Mouse (Mus musculus): ENCODE results near the gene Crk.
"Not testable (repeated sequence)": the region's sequence is repeated elsewhere in the genome, so short reads cannot be mapped to it uniquely, and the experiment has no call there.

The Crk gene

DNA sequence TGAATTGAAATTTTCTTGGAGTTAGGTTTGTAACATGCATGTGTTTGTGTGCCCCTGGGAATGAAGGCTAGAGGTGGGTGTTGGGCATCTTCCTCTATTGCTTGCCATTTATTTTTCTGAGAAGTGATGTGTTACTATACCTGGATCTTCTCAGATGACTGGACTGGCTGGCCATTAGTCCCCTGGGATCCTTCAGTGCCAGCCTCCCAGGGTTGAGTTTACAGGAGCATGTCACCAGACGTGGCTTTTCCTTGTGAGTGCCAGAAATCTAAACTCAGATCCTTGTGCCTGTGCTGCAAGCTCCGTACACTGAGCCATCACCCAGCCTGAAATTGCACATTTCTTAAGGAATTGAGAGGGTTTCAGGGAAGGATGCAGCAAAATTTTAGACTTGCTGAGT lies 5.9 kb downstream of the Crk start:
- in situ Hi-C loops (cut with MseI, MboI), result no loop called here

DNA sequence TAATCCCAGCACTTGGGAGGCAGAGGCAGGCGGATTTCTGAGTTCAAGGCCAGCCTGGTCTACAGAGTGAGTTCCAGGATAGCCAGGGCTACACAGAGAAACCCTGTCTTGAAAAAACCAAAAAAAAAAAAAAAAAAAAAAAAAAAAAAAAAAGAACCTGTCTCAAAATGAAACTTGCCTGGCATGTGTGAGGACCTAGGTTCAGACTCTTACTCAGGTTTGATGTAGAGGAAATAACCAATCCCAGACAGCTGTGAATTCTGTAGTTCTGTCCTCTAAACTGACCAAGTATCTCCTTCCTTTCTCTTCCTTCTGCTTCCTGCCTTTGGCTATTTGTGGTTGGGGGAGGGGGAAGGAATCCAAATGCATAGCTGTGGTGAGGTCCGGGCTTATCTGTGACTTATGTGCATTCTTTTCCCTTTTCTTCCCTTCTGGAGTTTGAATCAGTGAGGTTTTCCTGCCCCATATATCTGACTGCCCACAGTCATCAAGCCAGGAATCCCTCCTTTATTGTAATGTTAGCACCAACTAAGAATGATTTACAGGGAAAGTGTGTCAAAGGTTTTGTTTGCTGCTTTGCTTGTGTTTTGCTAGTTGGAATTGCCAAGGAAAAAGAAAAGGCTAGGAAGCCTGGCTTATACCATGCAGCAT lies 8.4 kb downstream of the Crk start:
- in situ Hi-C loops (cut with MseI, MboI), result no loop called here

GRCm38 (mm10) chr11:75688132-75688531 lies 9.1 kb downstream of the Crk start:
- in situ Hi-C loops (cut with MseI, MboI), result no loop called here

- in situ Hi-C loops (cut with MseI, MboI), result no loop called here
Observed at GRCm38 (mm10) chr11:75689977-75690376, 10.9 kb downstream of the Crk start.

- in situ Hi-C loops (cut with MseI, MboI), result no loop called here
Observed at GRCm38 (mm10) chr11:75691047-75691446, 12.0 kb downstream of the Crk start.

GRCm38 (mm10) chr11:75693570-75693969 lies 14.5 kb downstream of the Crk start:
- in situ Hi-C loops (cut with MseI, MboI), result no loop called here

DNA sequence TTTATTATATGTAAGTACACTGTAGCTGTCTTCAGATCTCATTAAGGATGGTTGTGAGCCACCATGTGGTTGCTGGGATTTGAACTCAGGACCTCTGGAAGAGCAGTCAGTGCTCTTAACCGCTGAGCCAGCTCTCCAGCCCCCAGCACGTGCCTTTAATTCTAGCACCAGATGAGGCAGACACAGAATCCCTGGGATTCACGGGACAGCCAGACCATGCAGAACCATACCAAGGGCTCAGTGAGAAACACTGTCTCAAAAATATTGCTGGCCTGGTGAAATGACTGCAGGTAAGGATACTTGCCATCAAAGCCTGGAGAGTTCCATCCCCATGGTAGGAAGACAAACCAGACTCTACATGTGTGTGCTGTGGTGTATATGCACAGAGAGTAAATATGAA lies 18.4 kb downstream of the Crk start:
- in situ Hi-C loops (cut with MseI, MboI), result not testable (repeated sequence)

GRCm38 (mm10) chr11:75700557-75700956 lies 21.5 kb downstream of the Crk start:
- in situ Hi-C loops (cut with MseI, MboI), result no loop called here

GRCm38 (mm10) chr11:75702761-75703160 lies 23.7 kb downstream of the Crk start:
- in situ Hi-C loops (cut with MseI, MboI), result no loop called here

- in situ Hi-C loops (cut with MseI, MboI), result no loop called here
Observed at GRCm38 (mm10) chr11:75703748-75704147, 24.7 kb downstream of the Crk start.

GRCm38 (mm10) chr11:75713949-75714348 lies 34.9 kb downstream of the Crk start:
- in situ Hi-C loops (cut with MseI, MboI), result loop anchor here in 1 of 2 experiments (10.0 kb wide), 1 partner anchor 191 kb away; no protein-coding TSS in a partner anchor

- in situ Hi-C loops (cut with MseI, MboI), result loop anchor here in 1 of 2 experiments (10.0 kb wide), 1 partner anchor 189 kb away; no protein-coding TSS in a partner anchor
Observed at GRCm38 (mm10) chr11:75715556-75715955, 36.5 kb downstream of the Crk start.

DNA sequence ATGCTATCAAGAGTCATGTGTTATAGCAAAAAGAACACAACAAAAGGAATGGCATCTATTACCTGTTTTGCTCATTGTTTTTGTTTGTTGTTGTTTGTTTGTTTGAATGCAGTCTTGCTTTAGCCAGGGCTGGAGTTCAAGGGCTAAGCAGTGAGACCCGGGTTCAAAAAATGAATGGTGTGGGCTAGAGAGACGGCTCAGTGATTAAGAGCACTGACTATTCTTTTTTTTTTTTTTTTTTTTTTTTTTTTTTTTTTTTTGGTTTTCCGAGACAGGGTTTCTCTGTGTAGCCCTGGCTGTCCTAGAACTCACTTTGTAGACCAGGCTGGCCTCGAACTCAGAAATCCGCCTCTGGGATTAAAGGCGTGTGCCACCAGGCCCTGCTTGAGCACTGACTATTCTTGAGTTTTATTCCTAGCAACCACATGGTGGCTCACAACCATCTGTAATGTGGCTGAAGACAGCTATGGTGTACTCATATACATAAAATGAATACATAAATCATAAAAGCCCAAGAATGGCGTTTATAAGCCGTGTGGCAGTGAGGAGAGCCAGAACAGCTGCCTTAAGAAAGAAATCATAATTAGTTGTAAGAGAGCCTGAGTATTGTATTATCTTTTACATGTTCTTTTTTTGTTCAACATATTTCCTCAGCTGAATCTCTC lies 37.7 kb downstream of the Crk start:
- in situ Hi-C loops (cut with MseI, MboI), result loop anchor here in 1 of 2 experiments (10.0 kb wide), 1 partner anchor 188 kb away; no protein-coding TSS in a partner anchor

GRCm38 (mm10) chr11:75722339-75722738 lies 43.3 kb downstream of the Crk start:
- in situ Hi-C loops (cut with MseI, MboI), result no loop called here

DNA sequence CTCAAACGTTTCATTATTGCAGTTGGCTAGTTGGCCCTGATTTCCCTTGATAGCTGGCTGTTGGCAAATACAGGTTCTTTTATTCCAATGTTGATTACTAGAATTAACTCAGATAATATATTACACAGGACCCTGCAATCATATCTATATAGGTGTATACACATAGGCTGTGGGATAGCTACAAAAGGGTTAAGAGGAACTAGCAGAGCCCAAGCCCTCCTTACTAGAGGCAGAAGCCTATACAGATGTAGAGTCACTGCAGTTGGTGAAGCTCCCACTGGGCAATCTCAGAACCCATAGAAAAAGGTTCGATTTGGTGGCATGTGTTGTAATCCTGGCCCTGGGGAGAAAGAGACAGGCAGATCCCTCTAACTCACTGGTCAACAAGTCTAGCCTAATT lies 48.1 kb downstream of the Crk start:
- in situ Hi-C loops (cut with MseI, MboI), result no loop called here

DNA sequence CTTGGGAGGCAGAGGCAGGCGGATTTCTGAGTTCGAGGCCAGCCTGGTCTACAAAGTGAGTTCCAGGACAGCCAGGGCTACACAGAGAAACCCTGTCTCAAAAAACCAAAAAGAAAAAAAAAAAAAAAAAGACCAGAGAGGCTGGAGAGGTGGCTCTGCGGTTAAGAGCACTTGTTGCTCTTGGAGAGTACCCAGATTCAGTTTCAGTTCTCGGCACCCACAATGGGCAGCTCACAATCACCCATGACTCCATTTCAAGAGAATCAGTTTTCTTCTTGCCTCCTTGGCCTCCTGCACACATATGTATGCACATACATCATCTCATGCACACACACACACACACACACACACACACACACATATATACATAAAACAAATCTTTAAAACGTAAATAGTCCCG lies 48.6 kb downstream of the Crk start:
- in situ Hi-C loops (cut with MseI, MboI), result not testable (repeated sequence)

DNA sequence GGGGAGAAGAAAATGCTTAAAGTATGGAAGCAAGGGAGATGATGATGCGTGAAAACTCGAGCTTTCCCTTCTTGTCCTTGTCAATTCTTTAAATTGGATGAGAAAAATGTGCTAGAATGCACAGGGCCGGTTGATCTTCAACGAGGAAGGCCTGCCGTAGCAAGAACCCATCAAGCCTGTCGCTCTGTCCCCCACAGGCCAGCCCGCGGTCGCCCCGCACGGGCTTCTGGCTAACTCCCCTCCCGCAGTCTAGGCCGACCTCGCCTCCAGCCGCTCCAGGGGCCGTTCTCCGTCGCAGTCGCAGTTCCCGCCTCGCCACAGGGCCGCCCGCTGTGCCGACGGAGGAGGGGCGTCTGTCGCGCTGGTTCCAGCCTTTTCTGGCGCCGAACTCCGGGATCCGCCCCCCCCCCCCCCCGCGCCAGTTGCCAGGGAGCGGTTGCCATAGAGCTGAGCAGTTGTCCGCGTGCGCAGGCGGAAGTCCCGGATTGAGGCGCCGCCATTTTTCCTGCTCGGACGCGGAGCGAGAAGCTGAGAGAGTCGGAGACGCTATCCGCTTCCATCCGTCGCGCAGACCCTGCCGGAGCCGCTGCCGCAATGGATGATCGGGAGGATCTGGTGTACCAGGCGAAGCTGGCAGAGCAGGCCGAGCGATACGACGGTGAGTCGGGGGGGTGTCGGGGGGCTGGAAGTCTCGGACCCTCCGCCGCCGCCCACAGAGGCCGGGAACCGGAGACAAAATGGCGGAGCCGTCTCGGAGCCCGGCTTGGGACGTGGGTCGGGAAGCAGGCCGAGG lies 53.6 kb downstream of the Crk start, which contains the start of gene Ywhae:
Ywhae (plus strand) TSS at position 436 of the 793 bp plus-strand sequence.
- in situ Hi-C loops (cut with MseI, MboI), result no loop called here

GRCm38 (mm10) chr11:75733227-75733940 lies 54.3 kb downstream of the Crk start:
- in situ Hi-C loops (cut with MseI, MboI), result no loop called here

DNA sequence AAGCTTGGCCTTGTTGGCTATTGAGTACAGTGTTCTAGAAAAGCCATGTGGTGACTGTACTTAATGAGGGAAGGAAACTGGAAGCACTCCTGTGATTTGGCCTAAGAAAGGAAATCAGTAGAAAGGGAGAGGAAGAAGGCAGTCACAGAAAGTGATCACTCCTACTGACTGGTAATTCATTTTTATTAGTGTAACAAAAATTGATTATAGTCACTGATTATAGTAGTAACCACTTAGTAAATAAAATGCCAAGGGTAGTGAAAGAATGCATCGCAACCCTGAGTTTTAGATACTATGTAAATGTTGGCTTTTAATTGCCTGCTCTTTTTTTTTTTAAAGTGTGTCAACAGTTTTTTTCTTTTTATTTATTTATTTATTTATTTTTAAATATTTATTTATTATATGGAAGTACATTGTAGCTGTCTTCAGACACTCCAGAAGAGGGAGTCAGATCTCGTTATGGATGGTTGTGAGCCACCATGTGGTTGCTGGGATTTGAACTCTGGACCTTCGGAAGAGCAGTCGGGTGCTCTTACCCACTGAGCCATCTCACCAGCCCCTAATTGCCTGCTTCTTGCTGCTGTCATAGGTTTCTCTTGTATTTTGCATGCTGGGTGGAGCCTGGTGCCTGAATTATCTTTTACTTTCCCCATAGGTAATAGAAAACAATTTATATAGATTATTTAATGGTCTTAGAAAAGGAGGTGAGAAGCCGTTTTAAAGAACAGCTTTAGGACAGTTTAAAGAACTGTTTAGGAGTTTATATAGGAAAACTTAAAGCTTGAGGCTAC lies 56.6 kb downstream of the Crk start:
- in situ Hi-C loops (cut with MseI, MboI), result no loop called here

DNA sequence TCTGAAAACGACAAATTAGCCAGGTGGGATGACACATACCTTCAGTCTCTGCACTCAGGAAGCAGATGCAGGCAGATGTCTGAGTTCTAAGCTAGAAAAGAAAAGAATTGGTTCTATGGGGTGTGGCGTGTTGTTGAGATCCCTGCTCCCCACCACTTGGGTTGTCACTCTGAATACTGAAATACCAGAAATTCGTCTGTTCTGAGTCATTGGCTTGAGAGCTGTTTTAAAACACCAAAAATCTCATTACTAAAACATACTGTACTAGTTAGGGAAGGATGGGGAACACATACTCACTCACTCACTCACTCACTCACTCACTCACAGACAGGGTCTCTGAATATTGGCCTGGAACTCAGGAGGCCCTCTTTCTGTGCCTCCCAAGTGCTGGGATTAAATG lies 57.9 kb downstream of the Crk start:
- in situ Hi-C loops (cut with MseI, MboI), result no loop called here

Measured in mouse trophoblast stem cell (cell line).